Mouse (Mus musculus) T-cell, adult 2 months (primary cell): ENCODE measurements around the gene Hoxd9.

Source experiments
- DNase-seq: peaks from one replicate; pipeline ENCODE4 v3.0.0; 2022; ENCODE audit warnings: low spot score

The Hoxd9 gene

DNA sequence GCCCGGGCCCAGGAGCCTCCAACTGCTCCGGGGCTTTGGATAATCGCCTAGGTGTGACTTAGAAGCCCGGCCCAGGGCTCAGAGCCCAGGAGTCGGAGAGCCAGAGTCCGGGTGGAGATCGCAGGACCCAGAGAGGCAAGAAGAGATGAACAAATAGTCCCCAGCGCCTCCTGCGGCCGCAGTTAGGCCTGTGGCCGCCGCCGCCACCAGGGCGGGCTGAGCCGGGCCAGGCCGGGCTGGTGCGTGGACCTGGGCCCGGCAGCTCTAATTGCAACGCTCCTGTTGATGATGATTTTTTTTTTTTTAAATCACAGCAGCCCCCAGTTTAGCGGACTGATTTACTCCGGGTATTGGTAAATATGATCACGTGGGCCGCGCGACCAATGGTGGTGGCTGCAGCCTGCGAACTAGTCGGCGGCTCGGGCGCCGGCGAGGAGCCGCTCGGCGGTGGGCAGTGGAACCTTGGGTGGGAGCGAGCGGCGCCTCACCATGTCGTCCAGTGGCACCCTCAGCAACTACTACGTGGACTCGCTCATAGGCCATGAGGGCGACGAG lies at the start of gene Hoxd9:
TSS of gene Hoxd9 (plus strand) at position 161 of the 555 bp plus-strand sequence.
- no peak for DNase-seq

DNA sequence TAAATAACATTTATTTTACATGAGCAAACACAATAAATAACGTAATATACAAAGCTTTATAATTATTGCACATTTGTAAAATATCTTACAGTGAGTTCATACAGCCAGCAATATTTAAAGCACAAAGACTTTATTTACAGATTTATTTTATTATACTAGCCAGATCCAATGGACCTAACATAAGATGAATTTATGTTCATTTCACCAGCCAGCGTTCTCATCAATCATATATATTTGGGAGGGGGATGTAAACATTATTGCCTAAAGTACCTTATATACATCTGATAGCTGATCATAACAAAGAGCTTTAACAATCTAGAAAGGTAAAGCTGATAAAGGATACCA lies 44.6 kb upstream of the Hoxd9 start:
- no peak for DNase-seq

DNA sequence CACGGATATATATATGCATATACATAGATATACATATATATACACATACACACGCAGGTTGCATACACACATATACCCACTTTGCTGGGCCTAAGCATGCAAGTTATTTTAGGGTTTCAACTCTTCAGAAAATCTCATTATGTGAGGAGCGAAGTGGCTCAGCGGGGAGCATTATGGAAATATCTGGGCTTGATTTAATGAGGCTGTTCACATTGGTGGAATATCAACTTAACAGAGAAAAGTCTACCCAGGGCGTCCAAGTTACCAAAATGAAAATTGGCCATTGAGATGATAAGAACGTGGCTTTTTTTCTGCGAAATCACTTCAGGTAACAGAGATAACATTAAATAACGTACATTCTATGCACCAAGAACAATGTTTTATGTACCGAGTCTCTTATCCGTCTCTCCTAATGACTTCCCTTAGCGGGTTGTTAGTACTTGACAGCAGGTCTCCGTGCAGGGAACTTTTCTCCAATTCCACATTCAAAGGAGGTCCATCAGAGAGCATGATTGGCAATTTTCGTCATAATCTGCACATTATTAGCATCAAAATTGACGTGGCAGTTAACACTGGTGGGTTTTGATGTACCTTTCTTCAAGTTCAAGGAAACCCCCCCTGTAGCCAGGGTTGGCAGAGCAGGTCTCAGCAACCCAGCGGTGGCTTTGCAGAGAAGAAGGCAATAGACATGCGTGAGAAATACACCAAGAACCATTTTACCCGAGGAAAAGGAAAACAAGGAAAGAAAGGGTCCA lies 43.6 kb upstream of the Hoxd9 start:
- no peak for DNase-seq

DNA sequence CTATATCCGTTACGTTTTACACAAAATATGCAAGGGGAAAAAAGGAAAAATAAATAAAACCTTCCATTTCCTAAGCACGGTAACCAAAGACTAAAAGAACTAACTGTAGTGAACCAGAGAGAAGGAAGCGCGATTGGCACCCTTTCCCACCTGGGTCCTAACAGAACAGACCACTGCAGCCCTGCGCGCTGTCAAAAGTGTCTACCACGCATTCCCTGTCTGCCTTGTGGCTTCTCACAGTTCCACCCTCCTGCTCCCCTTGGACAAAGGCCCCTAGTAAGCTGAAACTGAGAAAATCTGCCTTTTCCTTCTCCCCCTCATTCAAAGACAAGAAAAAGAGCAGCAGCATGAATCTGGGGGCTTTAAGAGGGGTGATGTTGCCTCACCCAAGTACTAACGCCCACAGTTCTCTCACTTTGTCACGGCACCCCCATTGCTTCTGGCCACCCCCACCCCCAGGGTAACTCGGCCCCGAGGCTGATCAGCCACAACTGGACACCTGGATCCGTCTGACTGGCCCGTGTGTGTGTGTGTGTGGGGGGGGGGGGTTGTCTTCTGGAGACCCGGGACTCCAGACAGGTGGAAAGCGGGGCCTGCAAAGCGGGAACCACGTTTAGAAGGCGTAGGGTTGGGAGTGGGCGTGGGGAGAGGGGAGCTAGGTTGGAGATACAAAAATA lies 42.6 kb upstream of the Hoxd9 start:
- DNase-seq: no peak

DNA sequence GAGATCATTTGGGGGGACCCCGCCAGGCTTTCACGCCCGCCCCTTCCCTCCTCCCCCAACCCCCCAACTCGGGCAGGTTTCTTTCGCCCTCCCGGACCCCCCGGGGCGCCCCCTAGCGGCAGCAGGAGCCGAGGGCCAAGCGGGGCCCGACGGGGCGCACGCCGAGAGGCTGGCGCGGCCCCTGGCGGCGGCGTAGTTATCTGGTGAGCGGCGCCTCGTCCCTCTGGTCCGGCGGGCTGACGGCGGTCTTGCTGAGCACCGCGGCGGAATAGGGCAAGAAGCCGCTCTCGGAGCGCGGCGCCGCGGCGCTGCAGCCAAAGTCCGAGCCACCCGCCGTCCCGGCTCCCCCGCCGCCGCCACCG lies 42.1 kb upstream of the Hoxd9 start:
- peak; percentile 18 for DNase-seq

DNA sequence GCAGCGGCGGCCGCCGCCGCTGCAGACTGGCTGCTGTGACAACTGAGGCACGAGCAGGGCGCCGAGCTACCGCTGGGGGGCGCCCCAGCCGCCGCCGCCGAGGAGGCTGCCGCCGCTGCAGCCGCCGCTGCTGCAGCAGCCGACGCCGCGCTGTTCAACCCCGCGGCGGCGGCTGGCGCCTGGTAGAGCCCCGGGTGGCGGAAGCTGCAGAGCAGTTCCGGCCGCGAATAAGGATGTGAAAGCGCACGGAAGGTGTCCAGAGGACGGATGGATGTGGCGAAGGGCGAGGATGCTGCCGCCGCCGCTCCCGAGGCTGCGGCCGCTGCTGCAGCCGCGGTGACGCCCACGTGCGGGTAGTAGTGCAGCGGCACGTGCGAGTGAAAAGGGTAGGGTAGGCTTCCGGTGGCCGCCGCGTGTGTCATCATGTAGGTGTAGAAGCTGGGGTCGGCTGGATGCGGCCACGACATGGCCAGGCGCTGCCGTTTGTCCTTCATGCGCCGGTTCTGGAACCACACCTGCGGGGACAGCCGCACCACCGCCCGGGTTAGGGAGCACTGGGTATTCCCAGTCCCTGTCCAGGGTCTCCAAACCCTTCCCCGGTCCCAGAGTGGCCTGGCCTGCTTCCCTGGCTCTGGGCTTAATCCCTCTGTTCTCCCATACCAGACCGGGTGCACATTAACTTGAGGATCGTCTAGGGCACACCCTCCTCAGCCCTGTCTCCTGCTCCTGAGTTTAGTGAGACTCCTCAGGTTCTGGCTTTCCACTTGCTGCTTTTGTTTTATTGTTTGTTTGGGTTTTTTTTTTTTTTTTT lies 41.5 kb upstream of the Hoxd9 start:
- peak; percentile 43 for DNase-seq

DNA sequence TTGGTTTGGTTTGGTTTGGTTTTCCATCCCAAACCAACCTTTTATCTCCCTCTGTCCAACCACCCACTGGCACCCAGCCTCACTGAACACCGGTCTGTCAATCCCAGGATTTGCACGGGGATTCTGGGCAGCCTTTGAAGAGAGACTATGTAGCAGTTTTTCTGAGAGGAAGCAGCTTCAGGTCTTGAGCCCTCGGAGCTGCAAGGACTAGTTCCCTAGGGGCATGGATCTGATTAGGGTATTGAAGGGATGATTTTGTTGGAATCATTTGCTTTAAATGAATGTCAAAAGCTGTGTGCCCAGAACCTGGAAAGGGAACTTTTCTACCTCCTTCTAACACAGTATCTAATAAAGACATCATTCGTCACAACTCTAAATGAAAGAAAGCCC lies 40.9 kb upstream of the Hoxd9 start:
- no peak for DNase-seq

DNA sequence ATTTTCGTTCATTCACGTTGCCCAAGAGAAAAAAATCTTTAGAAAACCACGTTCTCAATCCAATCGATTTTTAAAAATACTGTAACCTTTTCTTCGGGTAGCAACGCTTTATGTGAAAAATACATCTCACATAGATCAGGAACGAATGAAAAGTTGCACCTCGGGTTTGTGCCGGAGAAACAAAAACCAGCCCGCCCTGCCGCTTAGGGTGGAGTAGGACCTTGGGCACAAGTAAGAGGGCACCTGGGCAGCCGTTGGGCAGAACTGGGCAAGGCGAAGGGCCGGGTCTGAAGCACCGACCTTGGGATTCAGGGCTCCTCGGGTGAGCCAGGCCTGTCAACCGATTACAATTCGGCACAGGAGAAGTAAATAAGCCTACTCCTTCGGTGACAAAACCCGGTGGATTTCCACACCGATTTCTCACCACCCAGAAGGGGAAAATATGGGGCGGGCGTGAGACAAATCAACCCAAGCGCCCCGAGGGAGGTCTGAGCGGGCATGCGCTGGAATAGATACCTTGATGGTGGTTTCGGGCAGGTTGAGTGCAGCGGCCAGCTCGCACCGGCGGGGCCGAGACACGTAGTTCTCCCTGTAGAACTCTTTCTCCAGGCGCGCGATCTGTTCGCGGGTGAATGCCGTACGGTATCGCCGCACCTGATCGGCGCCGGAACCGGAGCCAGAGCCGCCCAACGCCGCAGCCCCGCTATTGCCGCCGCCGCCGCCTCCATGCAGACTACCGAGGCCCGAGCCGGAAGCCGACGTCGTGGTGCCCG lies 40.1 kb upstream of the Hoxd9 start:
- peak; percentile 33 for DNase-seq

- DNase-seq: no peak
These were observed 39.4 kb upstream of the Hoxd9 start for GRCm38 (mm10) chr2:74658024-74658666.

GRCm38 (mm10) chr2:74658667-74659371 lies 38.7 kb upstream of the Hoxd9 start:
- DNase-seq: no peak

DNA sequence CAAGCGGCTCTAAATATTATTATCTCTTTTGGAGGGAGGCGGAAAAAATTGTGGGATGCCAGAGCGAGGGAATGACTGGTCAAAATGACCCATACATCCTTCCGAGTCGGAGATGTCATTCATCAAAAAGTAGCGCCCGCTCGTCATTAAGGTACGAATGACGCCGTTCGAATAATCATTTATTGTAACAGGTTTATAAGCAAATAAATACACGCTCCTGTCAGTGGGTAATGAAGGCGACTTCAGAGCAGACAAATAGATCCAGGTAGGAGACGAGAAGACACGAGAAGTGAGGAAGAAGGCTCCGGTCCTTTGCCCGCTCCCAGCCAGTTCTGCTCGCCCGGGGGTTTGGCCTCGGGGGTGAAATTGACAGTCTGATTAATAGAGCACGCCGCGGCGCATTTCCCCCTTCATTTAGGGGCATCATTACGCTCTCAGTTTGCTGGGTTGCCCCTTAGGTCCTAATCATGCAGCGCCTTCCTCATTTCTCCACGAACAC lies 38.0 kb upstream of the Hoxd9 start, which contains the start of gene Evx2:
TSS of gene Evx2 (minus strand) at position 51 of the 499 bp plus-strand sequence.
- DNase-seq: no peak

DNA sequence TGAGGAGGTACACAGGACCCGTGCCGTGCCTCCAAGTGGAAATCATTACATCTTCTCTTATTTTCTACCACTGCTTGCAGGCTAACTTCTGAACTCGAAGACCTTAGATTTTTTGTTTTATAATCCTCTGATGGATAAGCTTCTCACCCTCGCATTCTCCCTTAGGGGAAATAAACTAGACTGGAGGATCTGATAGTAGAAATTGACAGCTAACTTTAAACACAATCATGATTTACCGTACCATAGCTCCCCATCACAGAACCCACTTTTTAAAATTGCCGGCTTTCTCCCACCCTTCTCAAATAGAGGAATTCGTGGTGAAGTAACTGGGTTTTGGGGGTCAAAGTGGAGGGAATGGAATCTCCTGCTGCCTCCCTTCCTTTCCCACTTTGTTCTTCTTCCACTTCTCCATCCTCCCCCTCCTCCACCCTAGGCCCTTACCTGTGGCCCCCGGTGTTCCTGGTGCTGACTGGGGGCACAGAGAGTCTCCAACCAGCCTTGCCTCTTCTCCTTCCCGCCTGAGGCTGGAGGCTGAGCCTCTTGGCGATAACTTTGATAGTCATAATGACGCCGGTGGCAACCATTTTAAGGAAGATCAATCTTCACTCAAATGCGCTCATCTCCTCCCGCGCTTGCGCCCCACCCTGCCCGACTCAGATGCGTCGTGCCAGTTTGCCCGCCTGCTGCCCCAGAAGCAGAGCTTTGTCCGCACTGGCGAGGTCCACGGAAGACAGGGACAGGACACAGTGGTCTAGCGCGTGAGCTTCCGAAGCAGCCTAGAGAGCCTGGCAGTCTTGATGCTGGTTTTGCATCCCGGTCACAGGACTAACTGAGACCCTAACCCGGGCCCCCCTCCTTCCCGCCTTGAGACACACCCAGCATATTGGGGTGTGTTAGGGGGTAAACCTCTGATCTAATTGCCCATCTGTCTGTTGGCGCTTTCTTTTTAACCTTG lies 36.8 kb upstream of the Hoxd9 start:
- DNase-seq: no peak

DNA sequence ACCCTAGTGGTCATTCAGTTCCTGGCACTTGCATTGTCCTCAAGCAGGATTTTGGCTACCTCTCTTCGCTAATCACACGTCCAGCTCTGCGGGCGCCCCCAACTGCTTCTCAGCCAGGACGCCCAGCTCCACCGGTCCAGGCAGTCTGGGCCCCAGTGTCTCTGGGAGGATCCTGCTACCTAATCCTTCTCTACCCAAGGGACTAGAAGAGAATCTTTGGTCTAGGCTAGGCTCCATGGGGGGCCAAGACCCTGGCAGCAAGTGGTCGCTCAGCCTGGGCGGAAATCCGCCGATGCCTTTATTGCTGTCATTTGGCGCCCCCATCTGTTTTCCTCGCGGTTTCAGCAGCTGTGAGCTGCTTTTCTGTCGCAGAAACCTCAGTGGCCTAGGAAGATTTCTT lies 35.8 kb upstream of the Hoxd9 start:
- no peak for DNase-seq

GRCm38 (mm10) chr2:74663291-74663925 lies 34.1 kb upstream of the Hoxd9 start:
- DNase-seq: no peak

GRCm38 (mm10) chr2:74666411-74666810 lies 31.1 kb upstream of the Hoxd9 start:
- no peak for DNase-seq

DNA sequence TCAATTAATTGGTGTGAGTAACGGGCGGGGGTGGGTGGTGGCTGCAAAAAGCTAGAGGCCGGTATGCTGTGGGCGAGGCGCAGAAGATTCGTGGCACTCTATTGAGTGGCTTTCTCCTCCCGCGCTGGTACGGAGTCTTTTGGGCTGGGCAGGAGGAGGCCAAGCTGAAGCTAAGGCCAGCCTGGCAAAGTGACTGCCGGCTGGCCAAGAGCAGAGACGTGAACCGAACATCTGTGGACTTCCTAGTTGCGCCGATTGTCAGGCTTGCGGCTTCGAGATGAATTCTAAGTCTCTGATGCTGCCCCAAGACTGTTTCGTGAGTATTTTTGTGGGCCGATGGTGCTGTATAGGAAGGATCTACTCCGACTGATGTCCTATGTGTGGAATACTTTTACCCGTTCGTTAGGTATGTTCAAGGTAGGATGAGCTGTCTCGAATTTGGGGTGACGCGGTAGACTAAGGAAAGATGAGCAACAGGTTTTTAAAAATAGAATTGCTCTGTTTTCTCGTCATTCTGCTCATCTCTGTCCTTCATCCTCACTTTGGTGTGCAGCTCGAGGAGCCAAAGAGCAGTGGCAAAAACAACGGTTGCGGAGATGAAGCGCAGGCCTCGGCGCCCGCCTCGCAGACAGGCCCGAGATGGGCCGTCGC lies 30.2 kb upstream of the Hoxd9 start:
- no peak for DNase-seq

GRCm38 (mm10) chr2:74667842-74668357 lies 29.6 kb upstream of the Hoxd9 start, which contains the start of gene Hoxd13:
Hoxd13 (plus strand) TSS chr2:74668310.
- DNase-seq: no peak
